Mouse (Mus musculus) adrenal gland, adult (tissue): ENCODE results near the gene Slit1.

Source experiments
- DNase-seq, 2 experiments: peaks; one replicate each; pipeline ENCODE4 v3.0.0; 2022 to 2023; ENCODE audit warnings: low spot score in 1 of 2; ENCODE audit not compliant: inconsistent age in 2 of 2

Slit1 gene

GRCm38 (mm10) chr19:41725491-41725890 lies 18.0 kb downstream of the Slit1 start:
- no peak for DNase-seq

GRCm38 (mm10) chr19:41724831-41725470 lies 18.5 kb downstream of the Slit1 start:
- no peak for DNase-seq

GRCm38 (mm10) chr19:41723337-41723736 lies 20.1 kb downstream of the Slit1 start:
- DNase-seq = no peak

GRCm38 (mm10) chr19:41719436-41719835 lies 24.0 kb downstream of the Slit1 start:
- no peak for DNase-seq

- no peak for DNase-seq
Measured at GRCm38 (mm10) chr19:41716233-41717218, 26.9 kb downstream of the Slit1 start.

- no peak for DNase-seq
Measured at GRCm38 (mm10) chr19:41714431-41714917, 29.0 kb downstream of the Slit1 start.

GRCm38 (mm10) chr19:41712829-41713228 lies 30.6 kb downstream of the Slit1 start:
- DNase-seq = no peak

- DNase-seq = no peak
Measured at GRCm38 (mm10) chr19:41711665-41712064, 31.8 kb downstream of the Slit1 start.

GRCm38 (mm10) chr19:41709497-41710165 lies 33.8 kb downstream of the Slit1 start:
- DNase-seq = no peak

- no peak for DNase-seq
Measured at GRCm38 (mm10) chr19:41707850-41708249, 35.6 kb downstream of the Slit1 start.

- no peak for DNase-seq
Measured at GRCm38 (mm10) chr19:41706094-41706828, 37.2 kb downstream of the Slit1 start.

GRCm38 (mm10) chr19:41705416-41705815 lies 38.0 kb downstream of the Slit1 start:
- DNase-seq = no peak

- no peak for DNase-seq
Measured at GRCm38 (mm10) chr19:41702638-41703037, 40.8 kb downstream of the Slit1 start.

- no peak for DNase-seq
Measured at GRCm38 (mm10) chr19:41698857-41699424, 44.5 kb downstream of the Slit1 start.

GRCm38 (mm10) chr19:41697807-41698515 lies 45.5 kb downstream of the Slit1 start:
- no peak for DNase-seq

GRCm38 (mm10) chr19:41697111-41697806 lies 46.2 kb downstream of the Slit1 start:
- DNase-seq = peak; percentile 66 to 76

- no peak for DNase-seq
Measured at GRCm38 (mm10) chr19:41696443-41696842, 47.0 kb downstream of the Slit1 start.

- DNase-seq = no peak
Measured at GRCm38 (mm10) chr19:41695046-41695445, 48.4 kb downstream of the Slit1 start.

GRCm38 (mm10) chr19:41694610-41695009 lies 48.9 kb downstream of the Slit1 start:
- DNase-seq = no peak
